Mouse (Mus musculus): ENCODE results near the gene Tfeb. TPM values are rescaled to one million over a fixed set of nuclear protein-coding genes. Genes with fewer than 3 reads are reported as not detected.

The Tfeb gene
- total RNA-seq (2021): 10 to 100 TPM; 85.3 to 93.9 TPM
- long read RNA-seq, experiment 1, transcript Tfeb-202 (9 exons, 2,342 nt): major isoform, 61 of 153 reads
- long read RNA-seq, experiment 1, partial matches to known transcripts: 26 of 153 reads
- long read RNA-seq, experiment 1, other reads (novel, unspliced or antisense): 64 of 153 reads
- long read RNA-seq, experiment 2, transcript Tfeb-201 (8 exons, 2,296 nt): minor isoform, 8 of 172 reads
- long read RNA-seq, experiment 2, transcript Tfeb-202 (9 exons, 2,342 nt): major isoform, 69 of 172 reads
- long read RNA-seq, experiment 2, partial matches to known transcripts: 82 of 172 reads
- long read RNA-seq, experiment 2, other reads (novel, unspliced or antisense): 12 of 172 reads

DNA sequence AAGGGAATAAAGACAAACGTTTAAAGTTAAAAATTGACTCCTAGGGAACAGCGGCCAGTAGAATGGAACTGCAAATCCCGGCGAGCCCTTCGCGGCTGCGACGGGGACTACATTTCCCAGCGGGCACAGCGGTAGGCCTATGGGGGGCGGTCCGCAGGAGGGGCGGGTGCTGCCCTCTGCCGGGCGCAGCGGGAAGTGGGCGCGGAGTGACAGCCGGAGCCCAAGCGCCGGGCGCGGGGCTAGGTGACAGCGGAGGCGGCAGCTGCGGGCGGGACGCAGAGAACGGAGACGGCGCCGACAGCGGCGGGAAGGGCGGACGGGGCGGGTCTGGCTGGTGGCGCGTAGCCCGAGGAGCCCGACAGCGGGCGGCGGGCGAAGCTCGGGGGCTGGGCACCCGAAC lies at the start of gene Tfeb:
Tfeb (plus strand) TSS at position 175 of the 400 bp plus-strand sequence.
- Histone ChIP-seq H3K27ac (peak within 1 kb of the TSS; percentile 99), H3K4me3 (peak within 1 kb of the TSS; percentile 97)
- TF ChIP-seq CTCF (IDR thresholded peaks at IDR 0.05): no peak; the same call in 1 of the 2 replicates
- DNase-seq: peak; percentile 98
- intact Hi-C loops (cut with DNase I): loop anchor here (5.0 kb wide), 1 partner anchor 35 kb away; no protein-coding TSS in a partner anchor

DNA sequence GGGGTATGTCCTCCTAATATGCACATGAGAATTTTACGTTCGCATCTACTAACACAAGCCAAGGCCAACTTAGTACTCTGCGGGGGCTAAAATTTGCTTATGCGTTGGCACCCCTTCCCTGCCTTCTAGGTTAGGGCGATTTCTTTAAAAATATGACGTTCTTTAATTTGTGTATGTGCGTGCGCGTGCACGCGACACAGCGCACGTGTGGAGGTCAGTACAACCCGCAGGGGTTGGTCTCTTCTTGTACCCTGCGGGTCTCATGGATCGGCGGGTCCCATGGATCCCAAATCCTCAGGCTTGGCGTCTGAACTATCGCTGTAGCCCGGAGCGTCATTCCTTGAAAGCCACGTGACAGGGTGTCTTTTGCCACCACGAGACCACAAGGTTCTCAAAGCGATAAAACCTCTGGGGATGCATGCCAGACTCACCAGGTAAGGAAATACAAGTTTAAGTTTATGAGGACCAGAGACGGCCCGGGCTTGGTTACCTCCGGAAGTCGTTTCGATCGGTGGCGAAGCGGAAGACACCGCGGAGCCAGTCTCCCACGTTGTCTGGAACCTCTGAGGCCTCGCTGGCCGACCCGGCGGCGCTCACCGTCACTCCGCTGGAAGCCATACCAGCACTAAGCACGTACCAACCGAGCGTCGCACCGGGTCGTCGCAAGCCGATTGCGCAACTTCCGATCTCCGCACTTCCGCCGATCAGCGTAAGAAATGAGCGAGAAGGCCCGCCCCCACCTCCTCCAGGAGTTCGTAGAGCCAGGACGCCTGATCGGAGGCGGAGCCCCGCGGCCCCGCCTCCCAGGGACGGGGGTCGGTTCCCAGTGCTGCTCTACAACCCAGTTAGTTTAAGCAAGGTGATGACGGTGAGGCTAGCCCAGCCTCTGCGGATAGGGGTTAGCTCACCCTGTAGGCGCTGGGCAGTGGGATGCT lies 49.2 kb upstream of the Tfeb start:
- intact Hi-C loops (cut with DNase I): no loop called here
- H3K4me3 ChIP-seq: peak overlapping the region; percentile 92
- peak overlapping the region; percentile 95 for H3K27ac ChIP-seq
- DNase-seq: peak; percentile 97
- TF ChIP-seq CTCF (IDR thresholded peaks at IDR 0.05): no peak

DNA sequence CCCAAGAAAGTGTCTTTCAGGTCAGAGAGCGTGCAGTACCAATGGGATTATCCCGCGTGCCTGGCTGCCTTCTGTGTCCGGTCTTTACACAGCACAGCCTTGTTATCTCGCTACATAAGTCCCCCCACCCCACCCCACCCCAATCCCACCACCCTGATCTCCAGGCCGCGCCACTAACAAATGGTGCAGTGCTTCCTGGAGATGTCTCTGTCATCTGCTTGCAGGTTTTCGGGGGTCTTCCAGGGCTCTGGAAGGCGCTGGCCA lies 48.6 kb upstream of the Tfeb start, which contains the start of gene Tomm6:
Tomm6 (minus strand) TSS at position 43 of the 264 bp plus-strand sequence.
- TF ChIP-seq CTCF (IDR thresholded peaks at IDR 0.05): no peak
- intact Hi-C loops (cut with DNase I): no loop called here
- Histone ChIP-seq H3K27ac (peak within 1 kb of the TSS; percentile 95), H3K4me3 (peak within 1 kb of the TSS; percentile 92)
- no peak for DNase-seq

DNA sequence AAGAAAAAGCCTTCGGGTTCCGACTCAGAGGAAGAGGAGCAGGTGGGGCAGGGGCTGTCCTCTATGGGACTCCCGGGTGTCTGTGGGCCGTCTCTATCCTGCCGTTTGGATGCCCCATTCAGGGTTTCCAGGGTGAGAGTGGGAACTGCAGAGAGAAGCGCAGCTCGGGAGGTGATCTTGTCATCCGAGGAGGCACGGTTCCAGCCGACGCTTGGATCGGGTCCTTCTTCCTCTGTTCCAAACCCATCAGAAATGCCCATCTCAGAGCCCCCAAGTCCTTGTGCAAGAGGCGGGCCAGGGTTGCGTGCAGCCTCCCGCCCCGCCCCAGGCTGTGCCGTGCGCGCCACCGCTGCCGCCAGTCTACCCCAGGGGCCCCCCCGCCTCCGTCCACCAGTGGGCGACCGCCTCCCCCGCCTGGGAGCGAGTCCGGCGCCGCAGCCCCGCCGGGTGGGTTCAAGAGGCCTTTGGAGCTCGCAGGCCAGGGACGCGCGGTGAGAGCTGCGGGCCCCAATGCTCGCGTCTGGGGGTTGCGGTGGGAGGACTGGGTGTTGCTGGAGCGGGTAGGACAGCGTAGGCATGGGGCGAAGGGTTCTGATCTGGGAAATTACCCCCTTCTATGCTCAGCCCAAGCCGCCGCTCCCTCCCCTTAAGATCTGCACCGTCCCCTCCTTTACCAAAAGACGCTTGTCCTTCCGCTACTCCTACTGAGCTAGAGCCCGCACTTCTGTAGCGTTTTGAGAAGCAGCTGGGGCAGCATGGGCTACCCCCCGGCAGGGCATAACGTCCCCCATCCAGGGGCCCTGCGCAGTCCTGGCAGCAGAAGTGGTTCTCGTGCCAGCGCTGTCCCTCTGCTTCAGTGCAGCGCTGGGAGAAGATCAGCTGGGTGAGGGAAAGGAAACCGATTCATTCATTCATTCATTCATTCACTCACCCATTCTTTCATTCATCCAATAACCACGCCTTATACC lies 47.9 kb upstream of the Tfeb start, which contains the start of gene Frs3:
Frs3 (plus strand) TSS at position 423 of the 968 bp plus-strand sequence.
- peak within 1 kb of the TSS; percentile 92 for H3K4me3 ChIP-seq
- peak; percentile 80 for DNase-seq
- peak within 1 kb of the TSS; percentile 95 for H3K27ac ChIP-seq
- TF ChIP-seq CTCF (IDR thresholded peaks at IDR 0.05): no peak
- intact Hi-C loops (cut with DNase I): no loop called here

DNA sequence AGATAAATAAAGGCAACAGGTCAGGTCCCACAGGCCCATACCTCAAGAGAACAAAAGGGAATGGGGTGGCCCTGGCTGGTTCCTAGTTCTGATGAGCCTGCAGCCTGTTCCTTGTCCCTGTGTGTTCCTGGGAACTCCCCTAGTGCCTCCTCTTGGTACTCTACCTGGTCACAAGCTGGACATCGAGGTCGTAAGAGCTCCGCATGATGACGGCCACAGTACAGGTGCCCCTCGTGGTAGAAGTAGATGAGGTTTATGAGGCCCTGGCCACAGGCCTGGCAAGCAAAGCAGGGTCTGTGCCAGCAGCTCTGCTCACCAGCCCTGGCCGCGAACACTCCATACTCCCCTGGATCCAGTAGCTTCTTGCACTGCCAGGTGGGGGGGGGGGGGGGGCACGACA lies 46.9 kb upstream of the Tfeb start:
- intact Hi-C loops (cut with DNase I): loop anchor here (5.0 to 10.0 kb wide), 2 partner anchors 183 to 325 kb away; partner anchors contain the start of genes Ccnd3 and Mrps10
- Histone ChIP-seq H3K27ac (peak overlapping the region; percentile 24; the same call in 1 of the 2 replicates), H3K4me3 (no peak overlapping the region)
- TF ChIP-seq CTCF (IDR thresholded peaks at IDR 0.05): no peak
- peak; percentile 49 for DNase-seq

DNA sequence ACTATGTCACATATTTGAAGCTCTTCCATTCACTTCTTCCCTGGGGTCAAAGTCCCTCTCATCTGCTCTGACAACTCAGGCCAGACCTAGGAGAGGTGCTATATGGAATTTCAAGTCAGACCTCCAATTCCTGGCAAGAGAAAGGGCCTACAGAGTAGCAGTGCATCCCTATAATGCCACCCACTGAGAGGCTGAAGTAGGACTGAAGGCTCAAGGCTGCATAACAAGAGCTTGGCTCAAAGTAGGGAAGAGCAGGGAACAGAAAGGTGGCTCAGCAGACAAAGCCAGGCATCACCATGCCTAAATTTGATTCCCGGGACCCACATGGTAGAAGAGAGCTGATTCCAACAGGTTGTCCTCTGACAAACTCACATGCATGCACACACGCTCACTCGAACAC lies 45.2 kb upstream of the Tfeb start:
- Histone ChIP-seq H3K4me3 (no peak overlapping the region), H3K27ac (no peak overlapping the region)
- DNase-seq: no peak
- intact Hi-C loops (cut with DNase I): loop anchor here (5.0 to 10.0 kb wide), 2 partner anchors 184 to 327 kb away; partner anchors contain the start of genes Ccnd3 and Mrps10
- no peak for TF ChIP-seq CTCF (IDR thresholded peaks at IDR 0.05)

DNA sequence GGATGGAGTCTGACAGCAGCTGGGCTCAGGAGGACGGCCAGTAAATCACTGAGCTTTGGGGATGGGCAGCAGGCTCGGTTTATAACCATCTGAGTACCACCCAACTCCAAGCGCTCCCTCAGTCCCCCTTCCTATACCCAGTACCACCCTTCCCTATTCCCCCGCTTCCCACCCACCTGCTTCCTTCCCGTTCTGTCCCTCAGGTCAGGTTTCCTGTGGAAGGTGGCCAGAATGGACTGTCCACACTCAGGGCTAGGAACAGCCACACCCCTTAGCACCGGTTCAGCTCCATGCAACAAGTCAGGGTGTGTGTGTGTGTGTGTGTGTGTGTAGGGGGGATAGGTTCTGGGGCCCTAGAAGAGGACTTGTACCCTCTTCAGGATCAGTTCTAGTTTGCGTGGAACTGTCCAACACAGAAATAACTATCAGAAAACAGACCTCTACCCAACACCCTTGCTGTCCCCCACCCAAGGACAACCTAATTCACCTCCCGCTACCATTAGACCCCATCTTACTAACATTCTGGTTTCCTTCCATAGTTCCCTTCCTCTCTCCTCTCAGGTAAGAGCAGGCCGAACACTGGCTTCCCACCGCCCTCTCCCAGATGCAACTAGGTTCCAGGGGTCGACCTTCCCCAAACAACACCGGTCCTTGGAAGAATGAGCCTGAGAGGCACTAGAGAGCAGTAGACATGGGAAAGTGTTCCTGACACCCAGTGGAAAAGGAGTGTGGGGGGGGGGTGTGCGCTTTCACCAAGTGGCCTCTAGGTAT lies 43.0 kb upstream of the Tfeb start:
- DNase-seq: peak; percentile 55
- intact Hi-C loops (cut with DNase I): loop anchor here (5.0 to 10.0 kb wide), 2 partner anchors 187 to 329 kb away; partner anchors contain the start of genes Ccnd3 and Mrps10
- Histone ChIP-seq H3K4me3 (peak overlapping the region; percentile 89), H3K27ac (peak overlapping the region; percentile 88)
- TF ChIP-seq CTCF (IDR thresholded peaks at IDR 0.05): no peak

DNA sequence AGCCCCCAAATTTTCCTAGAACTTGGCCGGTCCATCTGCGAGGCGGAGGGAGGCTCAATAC lies 42.6 kb upstream of the Tfeb start, which contains the start of gene Gm21981:
Gm21981 (minus strand) TSS at position 14 of the 61 bp plus-strand sequence.
- H3K27ac ChIP-seq: peak within 1 kb of the TSS; percentile 88
- peak within 1 kb of the TSS; percentile 89 for H3K4me3 ChIP-seq
- no peak for TF ChIP-seq CTCF (IDR thresholded peaks at IDR 0.05)
- intact Hi-C loops (cut with DNase I): loop anchor here (5.0 to 10.0 kb wide), 2 partner anchors 187 to 329 kb away; partner anchors contain the start of genes Ccnd3 and Mrps10
- no peak for DNase-seq

DNA sequence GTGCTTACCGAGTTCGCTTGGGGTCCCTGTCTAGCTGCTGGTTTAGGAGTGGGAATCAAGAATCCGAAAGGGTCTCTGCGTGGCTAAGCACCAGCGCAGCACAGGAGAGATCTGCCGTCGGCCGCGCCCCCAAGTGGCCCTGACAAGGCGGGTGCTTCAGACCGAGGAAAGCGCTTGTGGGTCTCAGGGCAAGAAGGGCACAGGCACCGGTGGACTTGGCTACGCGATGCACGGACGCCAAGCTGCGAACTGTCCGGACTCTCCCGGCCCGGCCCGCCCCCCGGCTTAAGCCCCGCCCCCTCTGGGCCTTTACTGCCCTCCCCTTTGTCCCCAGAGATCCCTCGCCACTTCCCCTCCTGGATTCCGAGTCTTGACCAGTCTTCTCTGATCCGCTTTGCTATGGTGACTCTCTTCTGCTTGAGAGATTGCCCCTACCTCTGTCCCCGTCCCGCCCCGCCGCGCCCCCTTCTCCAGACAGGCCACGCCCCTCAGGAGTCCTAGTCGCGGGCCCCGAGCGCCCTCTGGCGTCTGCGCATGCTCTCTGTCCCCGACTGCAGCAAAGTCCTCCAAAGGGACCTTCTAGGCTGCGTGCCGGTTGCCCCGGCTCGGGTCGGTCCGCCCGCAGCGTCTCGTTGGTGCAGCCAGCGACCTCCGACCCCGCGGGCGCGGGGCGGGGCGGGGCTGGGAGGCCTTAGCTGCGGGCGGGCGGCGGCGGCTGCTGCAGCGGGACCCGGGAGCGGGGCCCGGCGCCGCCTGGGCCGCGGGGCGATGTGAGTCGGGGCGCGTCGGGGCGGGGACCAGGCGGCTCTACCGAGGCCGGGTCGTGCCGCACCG lies 42.1 kb upstream of the Tfeb start, which contains the start of gene Prickle4:
Prickle4 (minus strand) TSS at position 234 of the 834 bp plus-strand sequence.
- peak; percentile 99 for DNase-seq
- intact Hi-C loops (cut with DNase I): loop anchor here (5.0 to 10.0 kb wide), 2 partner anchors 187 to 330 kb away; partner anchors contain the start of genes Ccnd3 and Mrps10

DNA sequence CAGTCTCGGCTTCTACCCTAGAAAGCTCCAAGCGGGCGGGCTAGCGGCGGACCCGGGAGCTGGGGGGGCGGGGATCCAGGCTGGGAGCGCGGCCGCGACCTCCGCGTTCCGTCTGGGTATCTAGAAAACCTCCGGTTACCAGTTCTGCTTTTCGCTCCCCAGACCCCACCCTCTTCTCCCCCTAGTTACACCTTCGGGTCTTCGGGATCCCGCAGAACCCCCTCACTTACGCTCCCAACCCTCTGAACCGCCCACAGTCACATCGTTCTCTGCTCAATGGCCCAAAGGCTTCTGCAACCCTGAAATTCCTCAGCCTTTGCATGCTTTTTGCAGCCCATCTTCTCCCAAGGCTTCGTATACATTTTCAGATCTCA lies 41.5 kb upstream of the Tfeb start:
- DNase-seq: no peak
- peak overlapping the region; percentile 88 for H3K27ac ChIP-seq
- intact Hi-C loops (cut with DNase I): loop anchor here (10.0 kb wide), 1 partner anchor 331 kb away; the partner anchor contains the start of gene Mrps10
- no peak for TF ChIP-seq CTCF (IDR thresholded peaks at IDR 0.05)
- H3K4me3 ChIP-seq: peak overlapping the region; percentile 89

More for the DNA sequence above, 42.1 kb upstream of the Tfeb start, which contains the start of gene Prickle4:
- peak within 1 kb of the TSS; percentile 89 for H3K4me3 ChIP-seq
- TF ChIP-seq CTCF (IDR thresholded peaks at IDR 0.05): peak; percentile 80
- H3K27ac ChIP-seq: peak within 1 kb of the TSS; percentile 88
